Mouse (Mus musculus) lung, adult 18-20 months (tissue): Measurements from ENCODE around the gene Sec61b.

Experiments
- DNase-seq, 2 experiments: peaks; one replicate each; pipeline ENCODE4 v3.0.0; 2022; ENCODE audit warnings: mixed read lengths in 2 of 2

Sec61b gene

DNA sequence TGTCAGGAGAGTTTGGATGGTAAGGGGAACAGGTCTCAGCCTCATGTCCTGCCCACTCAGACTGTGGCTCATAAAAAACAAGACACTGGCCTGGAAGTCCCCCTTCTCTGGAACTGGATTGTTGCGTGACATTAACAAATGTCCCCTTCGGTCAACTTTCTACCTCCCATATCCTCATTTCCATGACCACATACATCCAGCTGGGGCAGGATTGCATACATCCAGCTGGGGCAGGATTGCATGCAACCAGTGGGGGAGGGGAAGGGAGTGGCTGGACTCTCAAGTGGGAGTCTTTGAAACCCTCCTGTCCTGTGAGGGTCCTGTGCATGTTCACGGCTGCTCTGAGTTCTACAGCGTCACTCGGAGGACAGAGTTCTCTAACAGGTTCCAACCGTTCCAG is 16.8 kb downstream of the Sec61b start:
- no peak for DNase-seq

DNA sequence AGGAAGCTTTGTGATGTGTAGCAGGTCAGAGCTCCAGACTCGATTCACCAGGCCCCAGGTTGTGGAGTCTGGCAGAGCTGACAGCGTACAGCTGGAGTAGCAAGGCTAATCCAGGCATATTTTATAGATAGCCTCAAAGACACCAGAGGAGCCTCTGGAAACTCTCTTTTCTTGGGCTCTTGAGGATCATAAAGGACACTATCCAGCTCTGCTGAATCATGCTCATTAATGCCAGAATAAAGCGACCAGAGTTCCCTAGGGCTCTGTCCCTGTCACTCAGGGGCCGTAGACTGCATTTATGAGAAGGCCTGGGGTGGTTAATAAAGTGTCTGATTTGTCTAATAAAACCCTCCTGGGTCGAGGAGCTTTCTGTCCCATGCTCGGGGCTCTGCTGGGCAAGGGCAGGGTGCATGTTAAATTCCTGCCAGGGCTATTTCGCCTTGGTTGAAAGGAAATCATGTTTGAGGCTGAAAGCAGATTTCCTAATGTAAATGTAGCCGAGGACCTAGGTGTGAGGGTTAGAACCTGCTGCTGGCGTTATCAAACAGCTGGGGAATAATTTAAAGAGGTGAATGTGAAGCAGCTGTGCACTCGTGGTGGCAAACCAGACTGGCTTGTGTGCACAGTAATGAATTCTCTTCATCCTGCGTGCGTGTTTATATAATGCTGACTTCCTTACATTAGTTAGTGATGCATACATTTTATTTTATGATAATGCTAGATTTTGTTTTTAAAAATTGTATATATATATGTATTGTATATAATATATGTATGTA is 18.0 kb downstream of the Sec61b start:
- DNase-seq = no peak

DNA sequence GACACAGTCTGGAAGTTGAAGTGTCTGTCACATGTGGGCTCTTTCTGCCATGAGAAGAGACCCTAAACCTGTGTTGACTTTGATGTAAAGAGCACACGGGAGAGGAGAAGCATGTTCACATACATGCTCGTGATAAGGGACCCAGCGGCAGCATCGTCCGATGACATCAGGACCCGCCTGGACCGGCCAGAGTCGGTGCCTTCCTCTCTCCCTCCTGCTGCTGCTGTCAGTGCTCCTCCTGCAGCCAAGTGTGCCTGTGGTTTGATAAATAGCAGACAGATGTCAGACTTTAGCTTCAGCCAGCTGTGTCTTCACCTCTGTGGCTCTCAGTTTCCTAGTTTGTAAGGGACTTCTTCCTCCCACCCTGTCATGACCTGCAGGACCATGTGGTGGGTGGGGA is 19.0 kb downstream of the Sec61b start:
- DNase-seq = no peak

DNA sequence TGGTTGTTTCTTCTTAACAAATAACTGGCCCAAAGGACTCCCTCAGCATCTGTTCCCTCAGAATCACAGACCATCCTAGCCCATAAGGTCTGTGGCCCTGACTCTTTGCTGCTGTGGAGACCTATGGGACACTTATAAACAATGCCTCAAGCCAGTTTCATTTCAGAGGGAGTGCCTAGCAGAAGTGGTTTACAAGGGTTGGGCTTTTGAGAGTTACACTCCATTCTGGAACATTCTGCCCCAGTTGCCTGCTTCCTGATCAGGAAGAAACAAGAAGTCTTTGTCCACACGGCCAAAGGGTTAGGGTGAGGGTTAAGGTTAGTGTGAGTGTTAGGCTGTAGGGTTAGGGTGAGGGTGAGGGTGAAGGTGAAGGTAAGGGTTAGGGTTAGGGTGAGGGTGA is 19.7 kb downstream of the Sec61b start:
- peak in 1 of 2 experiments; percentile 31 for DNase-seq

DNA sequence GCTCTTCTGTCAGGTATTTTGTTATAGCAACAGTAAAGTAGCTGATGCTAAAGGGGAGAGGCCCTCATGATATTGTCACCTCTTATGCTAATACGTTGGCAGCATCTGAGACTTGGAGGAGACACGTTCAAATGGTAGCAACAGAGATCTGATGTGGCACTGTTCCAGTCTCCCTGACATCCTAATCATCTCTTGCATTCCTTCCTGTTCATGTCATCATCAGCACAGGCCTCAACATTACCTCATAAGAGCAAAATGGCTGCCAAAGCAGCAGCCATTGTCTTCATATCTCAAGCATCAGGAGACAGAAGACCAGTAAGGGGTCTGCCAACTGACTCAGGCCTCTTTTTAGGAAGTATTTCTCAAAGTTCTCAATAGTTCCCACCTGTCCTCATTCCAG is 20.2 kb downstream of the Sec61b start:
- DNase-seq = no peak

DNA sequence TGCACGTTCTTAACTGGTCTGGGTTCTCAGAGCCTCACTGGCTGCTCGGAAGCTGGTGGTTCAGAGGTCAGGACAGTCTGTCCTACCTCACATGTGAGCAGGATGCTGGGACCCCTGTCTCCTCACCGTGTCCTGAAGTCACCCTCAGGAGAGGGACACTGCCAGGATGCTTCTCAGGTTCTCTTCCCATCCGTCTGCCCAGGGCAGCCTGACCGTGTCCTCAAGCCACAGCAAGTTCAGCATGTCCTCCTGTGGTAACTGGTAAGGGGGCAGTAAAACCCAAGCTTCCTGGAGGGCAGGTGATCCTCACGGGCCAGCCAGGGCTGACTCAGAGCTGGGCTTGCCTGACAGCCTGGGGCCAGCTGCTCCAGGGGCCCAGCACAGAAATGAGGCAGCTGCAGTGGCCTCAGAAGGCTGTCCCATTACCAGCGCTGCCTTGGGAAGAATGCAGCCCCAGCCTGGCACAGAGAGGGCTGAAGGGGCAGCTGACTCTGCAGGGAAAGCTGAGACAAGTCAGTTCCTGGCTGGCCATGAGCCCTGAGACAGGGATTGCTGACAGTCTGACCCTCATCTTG is 23.4 kb downstream of the Sec61b start:
- DNase-seq = no peak

DNA sequence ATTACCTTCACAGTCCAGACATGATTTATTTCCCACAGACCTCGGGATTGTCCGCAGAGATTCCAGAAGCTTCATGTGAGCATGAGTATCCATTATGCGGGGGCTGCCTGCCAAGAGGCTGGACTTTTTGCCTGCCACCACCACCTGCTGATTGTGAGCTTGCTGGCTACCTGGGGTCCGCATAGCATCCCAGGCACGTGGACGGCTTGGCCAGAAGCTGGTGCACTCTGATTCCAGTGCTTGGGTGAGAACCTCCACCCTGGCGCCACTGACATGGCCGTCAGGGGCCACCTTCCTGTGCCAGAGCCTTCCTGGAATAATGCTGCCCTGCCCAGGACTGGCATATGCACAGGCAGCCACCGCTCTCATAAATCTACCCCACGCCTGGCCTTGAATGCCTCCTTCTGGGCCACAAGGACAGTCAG is 24.7 kb downstream of the Sec61b start:
- DNase-seq = no peak

DNA sequence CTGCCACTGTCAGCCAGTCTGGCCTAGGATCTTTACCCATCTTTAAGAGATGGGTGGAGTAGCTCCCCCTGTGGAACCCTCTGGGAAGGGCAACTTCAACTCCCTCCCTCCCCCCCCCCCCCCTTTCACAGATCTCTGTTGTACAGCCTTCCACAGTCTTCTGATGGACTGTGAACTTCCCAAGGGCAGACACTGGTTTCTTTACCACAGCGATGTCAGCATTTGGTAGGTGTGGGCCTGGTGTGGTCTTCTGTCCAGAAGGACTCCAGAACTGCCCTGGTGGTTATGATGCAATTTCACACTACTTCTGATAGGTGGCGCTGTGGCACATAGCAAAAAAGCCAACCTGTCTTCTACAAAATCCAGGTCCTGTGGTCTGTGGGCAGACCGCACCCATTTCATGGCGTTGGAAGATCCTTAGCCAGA is 28.1 kb downstream of the Sec61b start:
- peak; percentile 7 to 35 for DNase-seq

DNA sequence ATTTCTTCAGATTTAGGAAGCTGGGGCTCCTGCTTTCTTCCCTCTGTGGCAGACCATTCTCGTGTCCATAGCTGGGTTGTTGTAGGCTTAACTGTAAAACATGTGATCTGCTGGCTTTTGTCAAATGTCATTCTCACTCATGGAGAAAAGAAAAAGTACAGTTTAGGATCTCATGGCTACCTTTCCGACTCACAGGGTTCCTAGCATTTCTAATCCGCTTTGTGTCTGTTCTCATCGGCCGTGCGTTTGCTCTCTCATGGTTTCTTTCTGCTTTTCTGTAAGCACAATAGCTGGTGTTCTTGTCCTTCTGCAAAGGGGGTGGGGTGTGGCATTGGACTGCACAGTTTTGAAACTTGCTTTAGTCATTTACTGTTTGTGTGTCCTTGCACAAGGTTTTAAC is 28.6 kb downstream of the Sec61b start:
- no peak for DNase-seq

DNA sequence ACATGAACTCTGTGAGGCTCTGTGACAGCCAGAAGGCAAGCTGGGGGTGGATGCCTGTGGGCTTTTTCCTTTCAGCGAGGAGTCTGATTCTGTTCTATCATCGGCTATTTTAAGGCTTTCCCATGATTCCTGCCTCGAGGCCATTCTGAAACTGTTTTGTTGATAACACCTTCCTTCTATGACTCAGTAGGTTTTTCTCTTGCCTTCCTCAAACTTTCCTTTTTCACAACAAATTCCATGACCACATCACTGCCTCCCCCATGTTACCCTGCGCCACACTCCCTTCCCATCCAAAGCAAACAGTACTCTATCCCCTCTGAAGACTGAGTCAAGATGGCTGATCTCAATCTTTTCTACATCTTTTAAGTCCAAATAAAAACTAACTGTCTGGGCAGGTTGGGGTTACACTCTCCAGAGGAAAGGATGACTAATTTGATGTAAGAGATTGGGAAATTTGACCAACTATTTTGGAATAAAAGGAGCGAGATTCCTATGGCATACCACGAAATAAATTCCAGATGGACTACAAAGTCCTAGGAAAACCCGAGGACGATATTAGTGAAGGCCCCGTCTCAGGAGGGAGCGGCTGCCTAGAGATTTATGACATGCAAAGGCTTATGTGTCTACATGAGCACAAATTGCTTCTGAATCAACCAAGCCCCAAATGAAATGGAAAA is 30.5 kb downstream of the Sec61b start:
- no peak for DNase-seq

DNA sequence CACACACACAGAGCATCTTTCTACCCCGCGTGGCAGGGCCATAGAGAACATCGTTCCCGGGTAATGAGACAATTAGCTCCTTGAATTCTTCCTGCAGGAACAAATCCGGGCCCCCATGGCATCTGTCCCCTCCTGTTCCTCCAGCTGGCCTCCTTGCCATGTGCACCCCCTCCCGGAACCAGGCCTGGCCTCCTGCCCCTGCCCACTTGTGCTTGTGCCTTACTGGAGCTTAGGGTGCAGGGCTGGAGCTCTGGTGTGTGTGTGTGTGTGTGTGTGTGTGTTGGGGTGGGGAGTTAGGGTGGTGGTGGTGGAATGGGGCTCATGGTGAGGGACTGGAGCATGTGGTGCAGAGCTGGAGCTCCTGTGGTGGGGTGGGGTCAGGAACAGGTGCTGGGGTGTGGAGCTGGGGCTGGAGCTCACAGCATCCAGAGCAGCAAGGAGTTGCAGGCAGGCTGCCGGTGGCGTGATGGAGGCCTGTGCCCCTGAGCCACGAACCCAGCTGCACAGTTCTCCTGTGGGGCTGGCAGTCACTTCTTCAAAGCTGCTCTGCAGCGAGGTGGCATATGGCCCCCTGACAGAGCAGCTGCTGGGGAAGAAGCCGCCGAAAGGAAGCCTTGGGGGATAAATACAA is 44.2 kb downstream of the Sec61b start:
- no peak for DNase-seq

DNA sequence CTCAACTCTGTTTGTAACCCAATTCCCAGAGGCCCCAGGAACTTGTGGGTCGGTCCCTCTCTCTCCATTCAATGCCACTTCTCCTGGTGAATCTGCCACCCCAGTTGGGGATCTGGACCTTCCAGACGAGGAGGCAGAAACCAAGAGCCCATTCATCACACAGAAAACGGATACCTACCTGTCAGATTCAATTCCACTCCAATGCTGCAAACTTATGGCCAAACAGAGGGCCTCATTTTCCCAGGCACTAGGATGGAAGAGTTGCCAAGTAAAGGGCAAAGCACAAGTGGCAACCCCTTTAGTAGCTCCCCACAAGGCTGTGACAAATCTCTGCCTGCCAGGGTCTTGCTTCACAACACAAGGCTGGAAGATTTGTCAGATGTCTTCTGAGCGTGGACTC is 45.6 kb downstream of the Sec61b start:
- no peak for DNase-seq

DNA sequence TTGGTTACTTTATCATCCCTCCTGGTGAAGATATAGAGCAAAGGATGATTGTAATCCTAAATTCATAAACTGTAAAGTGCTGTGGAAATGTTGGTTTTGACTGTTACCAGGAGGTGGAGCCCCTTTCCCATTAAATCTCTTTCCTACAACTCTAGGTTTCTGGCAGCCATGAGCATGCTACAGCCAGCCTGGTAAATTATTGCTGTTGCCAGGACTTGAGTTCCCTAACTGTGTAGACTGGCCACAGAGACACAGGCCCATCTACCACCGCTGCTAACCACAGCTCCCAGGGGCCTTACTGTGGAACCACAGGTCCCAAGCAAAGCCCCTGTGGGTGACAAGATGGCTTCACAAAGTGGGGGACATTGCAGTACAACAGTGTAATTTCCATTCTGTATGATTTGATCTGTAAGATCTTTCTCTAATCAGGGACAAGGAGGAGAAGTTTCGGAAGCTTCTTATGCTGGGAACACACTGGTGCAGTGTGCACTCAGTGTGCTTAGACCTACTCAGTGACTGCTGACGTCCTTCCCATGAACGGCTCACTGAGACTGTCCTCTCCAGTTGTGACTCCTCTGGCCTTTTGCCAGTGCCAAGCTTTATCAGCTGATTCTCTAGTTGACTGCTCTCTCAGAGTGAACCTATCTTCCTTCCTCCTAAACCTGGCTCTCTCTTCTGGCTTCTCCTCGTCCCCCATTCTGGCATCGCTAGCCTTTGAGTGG is 47.6 kb downstream of the Sec61b start:
- no peak for DNase-seq

DNA sequence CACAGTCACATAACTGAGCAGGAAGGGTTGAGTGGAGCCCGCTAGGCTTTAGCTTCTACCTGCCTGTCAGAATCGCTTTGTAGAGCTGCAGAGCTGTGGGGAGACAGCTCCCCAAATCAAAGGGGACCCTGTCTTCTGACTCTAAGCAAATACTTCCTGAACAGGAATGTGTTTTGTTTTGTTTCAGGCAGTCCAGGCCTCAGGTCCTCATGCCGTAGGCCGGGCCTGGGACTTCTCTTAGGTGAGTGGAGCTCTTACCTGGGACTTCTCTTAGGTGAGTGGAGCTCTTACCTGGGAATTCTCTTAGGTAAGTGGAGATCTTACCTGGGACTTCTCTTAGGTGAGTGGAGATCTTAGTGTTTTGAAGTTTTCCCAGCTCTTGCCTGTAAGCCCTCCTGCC is 55.4 kb downstream of the Sec61b start:
- no peak for DNase-seq
